Mouse (Mus musculus) embryonic stem cell, embryonic (primary cell): ENCODE measurements around the gene Ankrd65.

Source experiments
- CTCF ChIA-PET, 4 experiments: fragments of 300-600 bp in 2 of 4; fragments of 350-600 bp in 2 of 4; sonication (Branson Sonifier 250); formaldehyde crosslinking; loops; one replicate each; lab custom pipeline; 2022; ENCODE audit warnings: inconsistent platforms in 2 of 4; lab: Charles Lee
- POLR2A ChIA-PET, 4 experiments: fragments of 300-600 bp in 2 of 4; fragments of 350-600 bp in 2 of 4; sonication (Branson Sonifier 250); formaldehyde crosslinking; loops; one replicate each; lab custom pipeline; 2022; ENCODE audit warnings: antibody characterized with exemption in 4 of 4, inconsistent platforms in 1 of 4; lab: Charles Lee

Ankrd65 gene

DNA sequence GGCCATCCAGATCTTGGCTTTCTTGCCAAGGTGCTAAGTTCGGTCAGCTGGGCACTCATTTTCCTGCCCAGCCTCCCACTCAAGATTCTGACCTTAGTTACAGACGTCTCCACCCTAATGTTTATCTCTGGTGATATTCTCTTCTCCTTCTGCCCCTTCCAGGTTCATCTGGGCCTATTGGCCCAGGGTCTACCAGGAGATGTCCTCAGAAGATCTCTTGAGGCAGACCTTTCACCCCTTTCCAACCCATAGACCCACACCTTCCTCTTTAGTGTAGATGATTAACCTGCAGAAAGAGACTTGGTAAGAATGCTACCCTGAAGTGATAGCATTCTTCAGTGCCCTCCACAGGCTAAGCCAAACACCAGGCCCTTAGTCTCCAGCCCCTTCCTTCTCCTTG is 18.5 kb upstream of the Ankrd65 start:
- ChIA-PET POLR2A (interaction anchor here in 1 of 4 experiments (2.4 kb wide), 1 partner anchor 11 kb away, joined by 9 read pairs; the partner anchor contains the start of gene Atad3a), CTCF (no interaction called here)

- ChIA-PET POLR2A (interaction anchor here in 2 of 4 experiments (0.8 to 1.3 kb wide), 2 partner anchors 11 to 12 kb away, joined by 3 to 4 read pairs; partner anchors contain the start of gene Atad3a (in 1 of the 2)), CTCF (interaction anchor here in 1 of 4 experiments (3.3 kb wide), 1 partner anchor 11 kb away, joined by 13 read pairs; no protein-coding TSS in a partner anchor)
These were observed 17.5 kb upstream of the Ankrd65 start for GRCm38 (mm10) chr4:155772786-155773185.

DNA sequence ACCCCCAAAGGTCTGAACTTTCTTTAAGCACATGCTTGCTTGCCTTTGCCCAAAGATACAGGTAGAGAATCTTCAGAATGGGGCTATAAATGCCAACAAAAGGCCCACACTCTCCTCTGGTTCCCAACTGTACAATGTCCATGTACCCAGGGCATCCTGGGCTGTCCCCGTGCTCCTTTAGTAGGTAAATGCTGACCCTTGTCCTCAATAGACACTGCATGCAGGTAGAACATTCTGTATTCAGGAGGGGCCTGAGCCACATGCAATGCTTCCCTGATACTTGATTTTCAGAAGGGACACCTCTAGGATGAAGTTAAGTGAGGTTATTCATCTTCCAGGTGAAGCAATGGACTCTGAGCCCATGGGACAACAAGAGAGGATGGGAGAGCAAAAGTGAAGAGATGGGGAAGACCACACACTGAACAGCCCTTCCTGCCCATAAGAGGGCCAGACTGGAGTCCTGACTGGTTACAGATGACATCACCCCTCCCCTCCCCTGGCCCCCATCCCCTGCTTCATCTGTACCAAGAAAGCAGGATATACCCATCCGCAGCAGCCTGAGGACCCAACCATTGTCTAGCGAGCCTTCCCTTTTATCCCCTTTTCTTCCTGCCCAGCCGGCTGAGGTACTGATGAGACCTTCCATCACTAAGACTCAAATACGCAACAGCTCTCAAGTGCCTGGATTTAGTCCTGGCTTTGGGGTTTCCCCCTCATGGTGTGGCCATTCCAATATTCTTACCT is 16.7 kb upstream of the Ankrd65 start:
- CTCF ChIA-PET, result interaction anchor here in 2 of 4 experiments (0.6 to 3.3 kb wide), 6 partner anchors 10 to 292 kb away, joined by 3 to 13 read pairs (median 8); partner anchors contain the start of gene Atad3a (in 1 of the 2)

DNA sequence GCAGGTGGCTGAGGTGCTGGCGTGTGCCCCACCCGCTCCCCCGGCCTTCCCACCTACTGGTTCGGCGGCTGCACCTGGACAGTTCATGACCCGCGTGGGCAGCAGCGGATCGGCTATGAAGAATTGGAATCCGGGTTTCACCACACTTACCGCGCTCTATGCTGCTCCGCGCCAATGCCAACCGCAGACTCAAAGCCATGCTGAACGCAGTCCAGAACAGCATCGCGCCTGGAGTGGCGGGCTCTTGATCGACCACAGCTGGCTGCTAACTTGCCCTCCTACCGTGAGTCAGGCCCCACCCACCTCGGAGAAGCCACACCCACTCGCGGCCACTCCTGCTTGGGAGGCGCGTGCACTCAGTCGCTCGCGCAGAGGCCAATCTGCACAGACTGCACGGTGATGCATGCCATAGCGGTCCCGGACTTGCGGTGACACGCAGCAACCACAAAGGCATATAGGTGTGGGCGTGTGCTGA is 15.9 kb upstream of the Ankrd65 start, which contains the start of gene Vwa1:
TSS of gene Vwa1 (minus strand) at position 419 of the 475 bp plus-strand sequence.
- ChIA-PET POLR2A (interaction anchor here in 3 of 4 experiments (0.6 to 2.6 kb wide), 21 partner anchors 9 to 201 kb away, joined by 3 to 16 read pairs (median 4); partner anchors contain the start of genes Atad3a (in 2 of the 3), Mrpl20 (in 1 of the 3) and Tmem88b (in 1 of the 3)), CTCF (interaction anchor here in 2 of 4 experiments (0.6 to 3.3 kb wide), 6 partner anchors 10 to 945 kb away, joined by 3 to 13 read pairs (median 5); partner anchors contain the start of gene Atad3a (in 1 of the 2))

More for the DNA sequence above, 16.7 kb upstream of the Ankrd65 start:
- POLR2A ChIA-PET, result interaction anchor here in 3 of 4 experiments (1.0 to 2.6 kb wide), 12 partner anchors 10 to 52 kb away, joined by 3 to 16 read pairs (median 4); partner anchors contain the start of genes Atad3a (in 3 of the 3) and Mrpl20 (in 1 of the 3)

DNA sequence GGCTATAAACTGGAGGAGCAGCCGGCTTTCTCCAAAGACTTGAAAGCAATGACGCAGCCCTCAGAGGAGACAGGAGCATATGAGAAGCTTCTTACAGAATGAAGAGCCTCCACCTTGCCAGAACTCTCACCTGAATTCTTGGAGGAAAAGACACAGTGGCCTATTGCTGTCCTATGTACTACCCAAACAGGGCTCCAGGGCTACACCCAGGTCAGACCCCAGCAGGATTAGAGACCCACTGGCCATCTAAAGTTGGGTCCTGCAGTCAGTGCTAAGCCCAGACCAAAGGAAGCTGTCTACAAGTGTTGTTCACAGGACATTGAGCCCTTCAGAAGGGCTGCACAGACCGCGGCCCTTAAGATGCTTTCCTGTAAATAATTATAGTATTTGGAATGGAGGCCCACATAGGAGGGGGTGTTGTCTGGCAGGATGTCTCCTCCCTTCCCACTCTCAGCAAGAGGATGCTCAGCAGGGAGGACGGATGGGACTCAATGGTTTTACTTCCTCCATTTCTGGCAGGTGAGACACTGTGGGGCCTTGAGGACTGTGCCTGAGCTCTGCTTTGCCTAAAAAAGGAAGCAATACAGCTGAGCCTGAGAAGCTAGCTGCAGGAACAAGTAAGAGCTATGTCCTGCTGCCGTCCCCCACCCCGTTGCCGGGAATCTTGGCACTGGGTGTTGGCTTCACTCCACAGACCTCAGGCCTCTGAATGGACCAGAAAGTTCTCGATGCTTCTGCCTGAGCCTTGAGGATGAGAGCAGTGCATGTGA is 15.1 kb upstream of the Ankrd65 start:
- ChIA-PET CTCF (interaction anchor here in 2 of 4 experiments (0.6 to 3.3 kb wide), 6 partner anchors 9 to 946 kb away, joined by 3 to 13 read pairs (median 5); partner anchors contain the start of gene Atad3a (in 1 of the 2)), POLR2A (interaction anchor here in 3 of 4 experiments (0.6 to 2.6 kb wide), 29 partner anchors 9 to 448 kb away, joined by 3 to 16 read pairs (median 4); partner anchors contain the start of genes Atad3a (in 2 of the 3), Ankrd65 (in 1 of the 3) and Tmem88b (in 1 of the 3))

GRCm38 (mm10) chr4:155775855-155776254 is 14.4 kb upstream of the Ankrd65 start:
- ChIA-PET POLR2A (interaction anchor here in 2 of 4 experiments (0.6 to 2.6 kb wide), 13 partner anchors 8 to 295 kb away, joined by 3 to 16 read pairs (median 4); partner anchors contain the start of genes Ankrd65 (in 1 of the 2), Atad3a (in 1 of the 2) and Tmem88b (in 1 of the 2)), CTCF (interaction anchor here in 1 of 4 experiments (2.5 to 3.3 kb wide), 2 partner anchors 8 to 16 kb away, joined by 13 read pairs; partner anchors contain the start of gene Atad3a)

DNA sequence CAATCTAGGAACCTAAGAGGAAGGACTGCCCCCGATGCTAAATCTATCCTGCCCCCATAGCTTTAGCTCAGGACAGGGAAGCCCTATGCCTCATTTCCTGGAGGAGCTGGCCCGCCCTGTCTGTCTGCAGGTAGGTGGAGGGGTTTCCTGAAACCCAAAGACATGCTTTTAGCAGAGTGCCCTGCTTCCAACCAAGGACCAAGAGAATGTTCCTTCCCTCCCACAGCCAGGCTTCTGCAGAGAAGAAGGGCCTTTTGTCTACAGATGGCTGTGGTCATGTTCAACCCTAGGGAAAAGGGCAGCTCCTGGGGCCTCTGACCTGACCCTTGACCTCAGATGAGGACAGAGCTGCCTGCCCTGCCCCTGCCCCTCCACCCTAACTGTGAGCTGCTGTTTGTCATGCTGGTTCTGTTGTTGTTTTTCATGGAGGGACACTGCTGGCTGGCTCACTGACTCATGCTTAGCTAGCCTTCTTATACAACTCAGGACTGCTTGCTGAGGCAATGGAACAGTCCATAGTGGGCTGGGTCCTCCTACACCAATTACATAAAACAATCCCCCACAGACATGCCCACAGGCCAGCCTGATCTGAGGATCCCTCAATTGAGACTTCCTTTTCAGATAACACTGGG is 13.4 kb upstream of the Ankrd65 start:
- CTCF ChIA-PET, result interaction anchor here in 1 of 4 experiments (0.5 kb wide), 1 partner anchor 255 kb away, joined by 3 read pairs; no protein-coding TSS in a partner anchor
- POLR2A ChIA-PET, result interaction anchor here in 1 of 4 experiments (0.5 to 1.8 kb wide), 5 partner anchors 9 to 417 kb away, joined by 3 to 8 read pairs (median 3); partner anchors contain the start of gene Atad3a

DNA sequence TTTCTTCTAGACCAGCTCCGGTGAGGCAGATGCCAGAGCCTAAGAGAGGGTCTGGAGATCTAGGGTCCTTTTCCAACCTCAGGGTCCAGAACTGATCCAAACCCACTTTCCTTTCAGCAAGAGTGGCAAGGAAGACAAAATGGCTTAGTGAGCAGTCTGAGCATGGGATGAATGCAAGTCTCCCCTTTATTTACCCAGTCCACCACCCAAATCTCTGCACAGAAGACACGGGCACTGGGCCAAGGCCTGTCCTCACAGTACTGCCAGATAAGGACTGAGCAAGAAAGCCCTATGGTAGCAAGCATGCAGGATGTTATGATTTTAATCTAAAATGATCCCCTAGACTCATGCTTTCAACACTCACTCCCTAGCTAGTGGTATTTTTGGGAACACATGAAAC is 12.4 kb upstream of the Ankrd65 start:
- CTCF ChIA-PET, result interaction anchor here in 2 of 4 experiments (0.6 to 1.1 kb wide), 2 partner anchors 14 to 48 kb away, joined by 3 read pairs; no protein-coding TSS in a partner anchor
- POLR2A ChIA-PET, result interaction anchor here in 2 of 4 experiments (0.6 to 1.8 kb wide), 4 partner anchors 17 to 723 kb away, joined by 3 to 8 read pairs (median 5); partner anchors contain the start of gene Atad3a (in 1 of the 2)

DNA sequence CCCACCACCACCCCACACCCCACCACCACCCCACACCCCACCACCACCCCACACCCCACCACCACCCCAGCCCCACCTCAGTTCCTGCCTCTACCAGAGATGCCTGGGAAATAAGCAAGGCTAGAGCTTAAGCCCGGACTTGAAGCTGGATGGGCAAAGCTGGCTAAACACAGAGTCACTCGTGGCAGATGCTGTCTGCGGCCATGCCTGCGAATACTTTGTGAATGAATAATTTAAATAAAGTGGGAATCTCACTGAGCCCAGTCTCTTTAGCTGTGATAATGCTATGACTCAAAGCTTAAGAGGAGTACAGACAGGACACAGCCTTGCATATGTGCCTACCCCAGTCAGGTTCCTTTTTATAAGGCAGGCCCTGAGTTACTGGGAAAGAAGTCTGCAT is 10.7 kb upstream of the Ankrd65 start:
- ChIA-PET POLR2A (interaction anchor here in 1 of 4 experiments (0.8 to 1.6 kb wide), 3 partner anchors 14 to 35 kb away, joined by 3 to 5 read pairs (median 4); partner anchors contain the start of gene Atad3a), CTCF (interaction anchor here in 2 of 4 experiments (0.8 to 1.3 kb wide), 3 partner anchors 13 to 58 kb away, joined by 3 to 4 read pairs (median 4); partner anchors contain the start of gene Mrpl20 (in 1 of the 2))

GRCm38 (mm10) chr4:155780895-155781294 is 9.3 kb upstream of the Ankrd65 start:
- ChIA-PET CTCF (interaction anchor here in 2 of 4 experiments (1.0 to 1.3 kb wide), 2 partner anchors 10 to 11 kb away, joined by 3 to 4 read pairs; no protein-coding TSS in a partner anchor), POLR2A (interaction anchor here in 3 of 4 experiments (0.6 to 2.3 kb wide), 5 partner anchors 11 to 181 kb away, joined by 3 to 9 read pairs (median 3); partner anchors contain the start of genes Atad3a (in 1 of the 3) and C1qtnf12 (in 1 of the 3))

DNA sequence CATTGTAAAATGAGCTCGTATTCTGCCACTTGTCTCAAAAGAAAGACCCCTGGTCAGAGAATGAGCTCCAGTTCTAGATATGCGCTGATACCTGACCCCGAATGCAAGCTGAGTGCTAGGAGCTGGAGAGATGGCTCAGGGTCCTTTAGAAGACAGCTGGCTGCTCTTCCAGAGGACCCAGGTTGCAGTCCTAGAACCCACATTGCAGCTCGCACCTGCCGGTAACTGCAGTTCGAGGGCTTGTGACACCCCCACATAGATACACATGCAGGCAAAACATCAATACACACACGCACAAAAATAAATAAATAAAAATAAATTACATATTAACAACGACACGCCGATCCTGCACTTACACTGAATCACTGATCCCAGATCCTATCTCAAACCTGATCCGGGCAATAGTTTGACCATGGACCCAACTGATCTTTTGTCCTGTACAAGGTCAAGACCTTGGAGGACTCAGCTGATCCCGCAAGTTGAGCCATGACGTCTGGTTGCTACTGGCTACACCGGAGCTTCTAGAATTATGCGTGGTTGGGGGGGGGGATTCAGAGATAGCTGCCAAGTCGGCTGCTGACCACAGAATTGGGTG is 6.7 kb upstream of the Ankrd65 start:
- ChIA-PET CTCF (interaction anchor here in 3 of 4 experiments (0.6 to 2.0 kb wide), 11 partner anchors 9 to 683 kb away, joined by 3 to 13 read pairs (median 4); partner anchors contain the start of gene Vwa1 (in 1 of the 3)), POLR2A (interaction anchor here in 3 of 4 experiments (0.6 to 3.1 kb wide), 19 partner anchors 8 to 187 kb away, joined by 3 to 16 read pairs (median 4); partner anchors contain the start of genes Atad3a (in 2 of the 3), Vwa1 (in 2 of the 3), Aurkaip1 (in 1 of the 3) and Dvl1 (in 1 of the 3))

GRCm38 (mm10) chr4:155784081-155784701 is 6.0 kb upstream of the Ankrd65 start:
- POLR2A ChIA-PET, result interaction anchor here in 3 of 4 experiments (0.6 to 3.1 kb wide), 29 partner anchors 7 to 188 kb away, joined by 3 to 16 read pairs (median 4); partner anchors contain the start of genes Atad3a (in 2 of the 3), Mrpl20 (in 2 of the 3), Vwa1 (in 2 of the 3) and Aurkaip1 (in 1 of the 3)
- CTCF ChIA-PET, result interaction anchor here in 3 of 4 experiments (0.6 to 2.0 kb wide), 14 partner anchors 9 to 683 kb away, joined by 3 to 13 read pairs (median 4); partner anchors contain the start of gene Vwa1 (in 2 of the 3)

DNA sequence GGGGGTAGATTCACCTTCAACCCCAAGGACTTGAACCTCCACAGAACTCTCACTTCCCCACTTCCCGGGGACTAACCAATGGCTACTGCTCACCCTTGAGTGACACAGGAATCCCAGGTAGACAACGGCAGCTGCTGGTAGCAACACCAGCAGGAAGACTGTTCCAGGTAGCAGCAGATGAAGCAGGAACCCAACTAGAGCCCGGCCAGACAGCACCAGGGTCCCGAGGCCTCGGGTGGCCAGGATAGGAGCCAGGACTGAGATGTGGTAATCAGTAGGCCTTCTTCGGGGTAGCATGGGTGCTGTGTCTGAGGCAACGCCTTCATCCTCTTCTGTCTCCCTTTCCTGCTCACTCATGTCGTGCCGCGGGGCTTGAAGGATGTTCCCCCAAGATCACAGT is 5.0 kb upstream of the Ankrd65 start:
- ChIA-PET CTCF (interaction anchor here in 2 of 4 experiments (1.0 to 1.2 kb wide), 3 partner anchors 8 to 10 kb away, joined by 3 to 7 read pairs (median 4); partner anchors contain the start of gene Vwa1 (in 1 of the 2)), POLR2A (interaction anchor here in 3 of 4 experiments (0.7 to 3.1 kb wide), 17 partner anchors 9 to 117 kb away, joined by 3 to 16 read pairs (median 4); partner anchors contain the start of genes Vwa1 (in 2 of the 3), Aurkaip1 (in 1 of the 3), Mib2 (in 1 of the 3) and Mrpl20 (in 1 of the 3))

DNA sequence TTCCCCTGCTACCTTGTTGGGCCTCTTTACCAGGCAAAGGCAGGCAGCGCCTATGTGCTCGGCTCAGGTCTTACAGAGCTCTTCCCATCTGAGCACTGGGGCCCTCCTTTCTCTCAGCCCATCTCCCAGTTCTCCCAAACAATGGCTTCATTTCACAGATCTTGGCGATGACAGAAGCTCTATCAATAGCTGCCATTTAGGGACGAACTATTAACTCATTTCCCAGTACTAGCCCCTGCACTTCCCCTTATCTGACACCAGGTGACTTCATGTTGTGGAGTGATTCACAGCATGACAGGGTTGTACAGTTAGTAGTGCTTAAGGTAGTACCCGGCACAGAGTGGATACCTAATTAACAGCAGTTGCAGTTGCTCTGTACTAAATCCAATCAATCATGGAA is 4.4 kb upstream of the Ankrd65 start, which contains the start of gene Tmem88b:
TSS of gene Tmem88b (minus strand) at position 56 of the 400 bp plus-strand sequence.
- ChIA-PET POLR2A (interaction anchor here in 2 of 4 experiments (1.5 to 3.1 kb wide), 5 partner anchors 8 to 64 kb away, joined by 4 to 15 read pairs (median 6); partner anchors contain the start of genes Mrpl20 (in 1 of the 2) and Vwa1 (in 1 of the 2)), CTCF (interaction anchor here in 2 of 4 experiments (0.6 to 1.1 kb wide), 2 partner anchors 9 to 213 kb away, joined by 3 read pairs; no protein-coding TSS in a partner anchor)
